Mouse (Mus musculus) midbrain, embryonic 12.5 days (tissue): ENCODE data around the gene Baiap3. TPM values are rescaled to one million over a fixed set of nuclear protein-coding genes. Genes with fewer than 3 reads are reported as not detected.

Experiments used
- ATAC-seq: fragments of 200-750 bp; cut with Nextera tagmentation; 2 replicates; pipeline ENCODE4 v1.8.0; 2017; ENCODE audit warnings: low read depth, moderate TSS enrichment, moderate library complexity; ENCODE audit not compliant: low FRiP score
- H3K27ac ChIP-seq: fragments of 300-500 bp; sonication (generic); replicated peaks from 2 replicates; pipeline ENCODE4 v1.5.1; 2016; ENCODE audit warnings: mild to moderate bottlenecking
- H3K27me3 ChIP-seq: fragments of 300-500 bp; sonication (generic); 2 replicates; pipeline ENCODE4 v1.6.1; 2016; ENCODE audit warnings: mild to moderate bottlenecking
- H3K36me3 ChIP-seq: fragments of 300-500 bp; sonication (generic); 2 replicates; pipeline ENCODE4 v1.6.1; 2016
- H3K4me1 ChIP-seq: fragments of 300-500 bp; sonication (generic); 2 replicates; pipeline ENCODE4 v1.6.1; 2016
- H3K4me2 ChIP-seq: fragments of 300-500 bp; sonication (generic); replicated peaks from 2 replicates; pipeline ENCODE4 v1.6.1; 2016; ENCODE audit warnings: mild to moderate bottlenecking, moderate library complexity
- H3K4me3 ChIP-seq: fragments of 300-500 bp; sonication (generic); 2 replicates; pipeline ENCODE4 v1.5.1; 2016; ENCODE audit warnings: mild to moderate bottlenecking
- H3K9ac ChIP-seq: fragments of 300-500 bp; sonication (generic); replicated peaks from 2 replicates; pipeline ENCODE4 v1.6.1; 2016; ENCODE audit warnings: mild to moderate bottlenecking, moderate library complexity
- H3K9me3 ChIP-seq: fragments of 300-500 bp; sonication (generic); 2 replicates; pipeline ENCODE4 v1.6.1; 2016; ENCODE audit warnings: mild to moderate bottlenecking
- WGBS: fragments of 180-500 bp; shearing (Covaris S2); methylation state at CpG from one replicate; pipeline ENCODE4 v1.1.7; 2016; 5-methylcytosine and 5-hydroxymethylcytosine counted together
- polyA plus RNA-seq: library from polyadenylated mRNA; unstranded; fragments of >200 nt; fragmentation: Nextera tagmentation; extraction: Ambion mirVana; gene quantifications from 2 replicates; pipeline ENCODE4 v1.2.1, GENCODE M21; 2016

The Baiap3 gene
- polyA plus RNA-seq, 1 experiment from 2014 or later, result 4.6 TPM

- under 1% methylated on average over 23 of the region's 30 CpGs for WGBS
- H3K4me2 ChIP-seq, result peak overlapping the region; percentile 69
- peaks cover 13% of the 10 kb centered on the region for H3K36me3 ChIP-seq
- peak overlapping the region; percentile 42 for H3K4me3 ChIP-seq
- peak overlapping the region; percentile 52; the same call in 1 of the 2 replicates for H3K27ac ChIP-seq
- H3K4me1 ChIP-seq, result peaks cover 11% of the 10 kb centered on the region; the same call in 1 of the 2 replicates
- H3K9me3 ChIP-seq, result no peaks in the 10 kb centered on the region
- peak; percentile 83 for ATAC-seq
- H3K9ac ChIP-seq, result peak overlapping the region; percentile 32; the same call in 1 of the 2 replicates
- H3K27me3 ChIP-seq, result peaks cover 8% of the 10 kb centered on the region
Observed at GRCm38 (mm10) chr17:25221821-25222503, 34.2 kb downstream of the Baiap3 start.

GRCm38 (mm10) chr17:25220746-25221145, 35.4 kb downstream of the Baiap3 start:
- no peak overlapping the region for H3K4me3 ChIP-seq
- peaks cover 8% of the 10 kb centered on the region for H3K27me3 ChIP-seq
- no peaks in the 10 kb centered on the region for H3K9me3 ChIP-seq
- H3K27ac ChIP-seq, result no peak overlapping the region
- H3K9ac ChIP-seq, result no peak overlapping the region
- peaks cover 11% of the 10 kb centered on the region; the same call in 1 of the 2 replicates for H3K4me1 ChIP-seq
- peaks cover 23% of the 10 kb centered on the region for H3K36me3 ChIP-seq
- 100% methylated on average over 1 of the region's 1 CpGs for WGBS
- ATAC-seq, result no peak
- H3K4me2 ChIP-seq, result no peak overlapping the region

GRCm38 (mm10) chr17:25219492-25220295, 36.5 kb downstream of the Baiap3 start:
- no peak overlapping the region for H3K4me2 ChIP-seq
- 92% methylated on average over 15 of the region's 15 CpGs for WGBS
- no peak overlapping the region for H3K27ac ChIP-seq
- H3K36me3 ChIP-seq, result peaks cover 34% of the 10 kb centered on the region
- peaks cover 11% of the 10 kb centered on the region; the same call in 1 of the 2 replicates for H3K4me1 ChIP-seq
- peaks cover 8% of the 10 kb centered on the region for H3K27me3 ChIP-seq
- H3K4me3 ChIP-seq, result no peak overlapping the region
- H3K9ac ChIP-seq, result no peak overlapping the region
- H3K9me3 ChIP-seq, result no peaks in the 10 kb centered on the region
- ATAC-seq, result no peak

GRCm38 (mm10) chr17:25218967-25219366, 37.2 kb downstream of the Baiap3 start:
- no peak overlapping the region for H3K27ac ChIP-seq
- WGBS, result 95% methylated on average over 9 of the region's 9 CpGs
- H3K4me3 ChIP-seq, result no peak overlapping the region
- H3K4me1 ChIP-seq, result peaks cover 11% of the 10 kb centered on the region; the same call in 1 of the 2 replicates
- H3K9ac ChIP-seq, result no peak overlapping the region
- no peak for ATAC-seq
- no peaks in the 10 kb centered on the region for H3K9me3 ChIP-seq
- peaks cover 41% of the 10 kb centered on the region for H3K36me3 ChIP-seq
- no peak overlapping the region for H3K4me2 ChIP-seq
- peaks cover 8% of the 10 kb centered on the region for H3K27me3 ChIP-seq

- Histone ChIP-seq H3K27ac (no peak overlapping the region), H3K9me3 (no peaks in the 10 kb centered on the region), H3K36me3 (peaks cover 68% of the 10 kb centered on the region), H3K27me3 (no peaks in the 10 kb centered on the region), H3K4me1 (no peaks in the 10 kb centered on the region), H3K4me2 (no peak overlapping the region), H3K9ac (no peak overlapping the region), H3K4me3 (no peak overlapping the region)
- 79% methylated on average over 3 of the region's 3 CpGs for WGBS
- ATAC-seq, result no peak
Observed at GRCm38 (mm10) chr17:25215431-25215830, 40.7 kb downstream of the Baiap3 start.

- WGBS, result 95% methylated on average over 4 of the region's 4 CpGs
- ATAC-seq, result no peak
- Histone ChIP-seq H3K9me3 (no peaks in the 10 kb centered on the region), H3K4me1 (no peaks in the 10 kb centered on the region), H3K9ac (no peak overlapping the region), H3K4me3 (no peak overlapping the region), H3K27me3 (no peaks in the 10 kb centered on the region), H3K36me3 (peaks cover 87% of the 10 kb centered on the region), H3K4me2 (no peak overlapping the region), H3K27ac (no peak overlapping the region)
Observed at GRCm38 (mm10) chr17:25211705-25212104, 44.5 kb downstream of the Baiap3 start.

GRCm38 (mm10) chr17:25210680-25211466, 45.3 kb downstream of the Baiap3 start:
- no peak for ATAC-seq
- Histone ChIP-seq H3K36me3 (peaks cover 85% of the 10 kb centered on the region), H3K4me3 (no peak overlapping the region), H3K27ac (no peak overlapping the region), H3K9ac (no peak overlapping the region), H3K4me1 (no peaks in the 10 kb centered on the region), H3K9me3 (no peaks in the 10 kb centered on the region), H3K4me2 (no peak overlapping the region), H3K27me3 (no peaks in the 10 kb centered on the region)
- WGBS, result 87% methylated on average over 15 of the region's 15 CpGs

- Histone ChIP-seq H3K27ac (no peak overlapping the region), H3K4me2 (no peak overlapping the region), H3K9ac (no peak overlapping the region), H3K36me3 (peaks cover 82% of the 10 kb centered on the region), H3K4me1 (no peaks in the 10 kb centered on the region), H3K27me3 (no peaks in the 10 kb centered on the region), H3K9me3 (no peaks in the 10 kb centered on the region), H3K4me3 (no peak overlapping the region)
- no peak for ATAC-seq
- WGBS, result 92% methylated on average over 4 of the region's 4 CpGs
Observed at GRCm38 (mm10) chr17:25210006-25210405, 46.2 kb downstream of the Baiap3 start.

- Histone ChIP-seq H3K27me3 (no peaks in the 10 kb centered on the region), H3K4me3 (no peak overlapping the region), H3K4me2 (no peak overlapping the region), H3K36me3 (peaks cover 68% of the 10 kb centered on the region), H3K9ac (no peak overlapping the region), H3K4me1 (no peaks in the 10 kb centered on the region), H3K9me3 (no peaks in the 10 kb centered on the region), H3K27ac (no peak overlapping the region)
- 92% methylated on average over 4 of the region's 4 CpGs for WGBS
- ATAC-seq, result no peak
Observed at GRCm38 (mm10) chr17:25202401-25202800, 53.8 kb downstream of the Baiap3 start.
